Mouse (Mus musculus): ENCODE data around the gene Chn2. TPM values are rescaled to one million over a fixed set of nuclear protein-coding genes. Genes with fewer than 3 reads are reported as not detected.
A peak's percentile ranks its signal among the peaks of the same experiment; 100 is the strongest.
"Not testable (repeated sequence)": the region's sequence is repeated elsewhere in the genome, so short reads cannot be mapped to it uniquely, and the experiment has no call there.

The Chn2 gene
- polyA plus RNA-seq, 1 experiment from 2014 or later: 16.8 TPM

DNA sequence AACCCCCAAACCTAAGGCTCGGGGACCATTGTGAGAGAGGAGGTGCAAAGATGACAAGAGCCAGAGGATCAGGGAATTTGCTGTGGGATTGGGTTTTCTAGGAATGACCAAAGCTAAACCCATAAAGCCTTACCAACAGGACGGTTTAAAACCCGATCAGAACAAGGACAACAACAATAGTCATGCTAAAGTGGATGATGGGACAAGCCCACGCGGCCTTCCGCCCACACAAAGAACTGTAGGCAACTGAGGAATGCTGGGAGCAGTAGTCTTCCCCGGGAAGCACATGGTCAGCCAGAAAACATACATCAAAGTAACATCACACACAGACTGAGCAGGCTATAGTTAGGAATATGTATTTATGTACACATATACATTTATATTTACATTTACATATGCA lies 125.9 kb downstream of the Chn2 start:
- Histone ChIP-seq H3K27me3 (ENCODE audit: insufficient read depth, low read length) (no peaks in the 10 kb centered on the region), H3K36me3 (ENCODE audit: insufficient read depth, low read length) (no peaks in the 10 kb centered on the region), H3K4me2 (ENCODE audit: low read length) (no peak overlapping the region), H3K9ac (ENCODE audit: low read depth, low read length) (no peak overlapping the region), H3K4me3 (replicated peaks; ENCODE audit: low read depth, low read length) (no peak overlapping the region), H3K9me3 (replicated peaks; ENCODE audit: low read length) (no peaks in the 10 kb centered on the region), H3K27ac (no peak overlapping the region), H3K4me1 (replicated peaks; ENCODE audit: insufficient read depth, low read length) (peaks cover 6% of the 10 kb centered on the region)
- ATAC-seq (replicated peaks; ENCODE audit: low FRiP score, low read depth) (no peak), DNase-seq (ENCODE audit: low spot score) (no peak)
- TF ChIP-seq CTCF (IDR thresholded peaks at IDR 0.05; ENCODE audit: low read depth): no peak
- 79% methylated on average over 7 of the region's 7 CpGs for WGBS

DNA sequence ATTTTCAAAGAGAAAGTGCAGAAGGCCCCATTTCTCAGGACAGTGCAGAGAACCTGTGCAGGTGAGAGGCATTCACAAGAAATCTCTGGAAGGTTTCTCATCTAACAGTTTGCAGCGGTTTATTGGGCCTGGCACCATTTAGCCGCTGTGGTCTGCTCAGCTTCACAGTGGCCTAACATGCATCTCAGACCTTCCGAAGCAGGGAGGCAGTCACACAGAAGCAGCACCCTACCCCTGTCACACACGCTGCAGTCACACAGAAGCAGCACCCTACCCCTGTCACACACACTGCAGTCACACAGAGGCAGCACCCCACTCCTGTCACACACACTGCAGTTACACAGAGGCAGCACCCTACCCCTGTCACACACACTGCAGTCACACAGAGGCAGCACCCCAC lies 126.5 kb downstream of the Chn2 start:
- Histone ChIP-seq H3K27me3 (ENCODE audit: insufficient read depth, low read length) (no peaks in the 10 kb centered on the region), H3K9me3 (replicated peaks; ENCODE audit: low read length) (no peaks in the 10 kb centered on the region), H3K4me2 (ENCODE audit: low read length) (no peak overlapping the region), H3K36me3 (ENCODE audit: insufficient read depth, low read length) (no peaks in the 10 kb centered on the region), H3K4me3 (replicated peaks; ENCODE audit: low read depth, low read length) (no peak overlapping the region), H3K4me1 (replicated peaks; ENCODE audit: insufficient read depth, low read length) (peaks cover 6% of the 10 kb centered on the region), H3K9ac (ENCODE audit: low read depth, low read length) (no peak overlapping the region), H3K27ac (no peak overlapping the region)
- ATAC-seq (replicated peaks; ENCODE audit: low FRiP score, low read depth) (no peak), DNase-seq (ENCODE audit: low spot score) (no peak)
- no peak for TF ChIP-seq CTCF (IDR thresholded peaks at IDR 0.05; ENCODE audit: low read depth)
- 88% methylated on average over 4 of the region's 4 CpGs for WGBS

DNA sequence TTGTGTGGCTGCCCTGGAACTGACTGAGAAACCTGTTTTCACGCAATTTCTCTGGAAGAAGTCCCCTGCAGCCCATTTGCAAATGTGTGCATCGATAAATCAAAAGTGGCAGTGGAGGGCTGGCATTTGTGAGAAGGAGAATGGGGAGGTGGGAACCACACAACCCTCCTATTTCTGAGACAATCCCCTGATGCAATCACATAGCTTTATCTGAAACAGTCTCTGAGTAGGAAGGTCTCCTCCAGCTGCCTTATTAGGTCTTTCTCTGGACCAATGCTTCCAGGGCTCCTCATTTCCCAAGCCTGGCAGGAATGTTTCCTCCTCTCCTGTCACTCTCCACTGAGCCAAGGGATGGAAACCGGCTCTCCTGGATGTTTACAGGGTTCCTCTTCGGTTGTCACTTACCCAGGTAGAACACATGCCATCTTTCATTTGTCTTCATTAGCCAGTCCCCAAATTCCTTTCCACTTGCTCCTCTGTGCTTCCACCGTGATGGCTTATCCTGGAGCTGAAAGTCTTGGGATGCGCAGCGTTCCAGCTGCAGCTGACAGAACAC lies 127.7 kb downstream of the Chn2 start:
- H3K27me3 ChIP-seq (ENCODE audit: insufficient read depth, low read length): no peaks in the 10 kb centered on the region
- WGBS: 29% methylated on average over 7 of the region's 7 CpGs
- no peak overlapping the region for H3K9ac ChIP-seq (ENCODE audit: low read depth, low read length)
- peaks cover 13% of the 10 kb centered on the region for H3K4me1 ChIP-seq (replicated peaks; ENCODE audit: insufficient read depth, low read length)
- no peaks in the 10 kb centered on the region for H3K36me3 ChIP-seq (ENCODE audit: insufficient read depth, low read length)
- TF ChIP-seq CTCF (IDR thresholded peaks at IDR 0.05; ENCODE audit: low read depth): no peak
- no peak overlapping the region for H3K4me2 ChIP-seq (ENCODE audit: low read length)
- H3K27ac ChIP-seq: no peak overlapping the region
- ATAC-seq (replicated peaks; ENCODE audit: low FRiP score, low read depth) (peak; percentile 73), DNase-seq (ENCODE audit: low spot score) (peak; percentile 87)
- H3K9me3 ChIP-seq (replicated peaks; ENCODE audit: low read length): no peaks in the 10 kb centered on the region
- H3K4me3 ChIP-seq (replicated peaks; ENCODE audit: low read depth, low read length): no peak overlapping the region

DNA sequence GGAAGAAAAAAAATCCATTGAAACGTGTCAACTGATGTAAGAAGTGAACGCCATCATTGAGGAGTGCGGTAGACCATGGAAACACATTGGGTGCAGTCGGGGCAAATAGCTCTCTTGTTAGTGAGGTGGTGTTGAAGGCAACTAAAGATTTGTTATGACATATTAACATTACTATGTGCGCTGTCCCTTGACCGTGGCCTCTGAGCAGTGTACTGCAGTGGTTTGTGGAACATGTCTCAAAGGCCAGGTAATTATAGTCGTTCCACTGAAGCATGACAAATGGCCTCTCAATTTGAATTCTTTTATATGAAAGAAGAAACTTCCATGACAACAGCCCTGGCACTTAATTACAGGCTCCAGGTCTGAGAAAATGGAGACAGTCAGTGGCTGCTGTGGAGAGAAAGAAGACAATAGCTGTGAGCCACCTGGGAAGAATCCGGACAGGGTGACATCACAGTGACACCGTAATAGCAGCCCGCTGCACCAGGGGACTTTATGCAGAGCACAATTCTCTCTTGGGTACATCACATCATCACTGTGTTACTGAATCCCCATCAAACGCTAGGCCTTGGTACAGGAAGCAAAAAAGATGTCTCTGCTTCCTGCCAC lies 131.0 kb downstream of the Chn2 start:
- Histone ChIP-seq H3K36me3 (ENCODE audit: insufficient read depth, low read length) (no peaks in the 10 kb centered on the region), H3K4me1 (replicated peaks; ENCODE audit: insufficient read depth, low read length) (peaks cover 6% of the 10 kb centered on the region; the same call in 1 of the 2 replicates), H3K9me3 (replicated peaks; ENCODE audit: low read length) (no peaks in the 10 kb centered on the region), H3K9ac (ENCODE audit: low read depth, low read length) (no peak overlapping the region), H3K4me2 (ENCODE audit: low read length) (no peak overlapping the region), H3K4me3 (replicated peaks; ENCODE audit: low read depth, low read length) (no peak overlapping the region), H3K27ac (no peak overlapping the region), H3K27me3 (ENCODE audit: insufficient read depth, low read length) (no peaks in the 10 kb centered on the region)
- no peak for TF ChIP-seq CTCF (IDR thresholded peaks at IDR 0.05; ENCODE audit: low read depth)
- WGBS: 61% methylated on average over 11 of the region's 11 CpGs
- peak; percentile 43 for DNase-seq (ENCODE audit: low spot score)
- peak; percentile 86 for ATAC-seq (replicated peaks; ENCODE audit: low FRiP score, low read depth)

DNA sequence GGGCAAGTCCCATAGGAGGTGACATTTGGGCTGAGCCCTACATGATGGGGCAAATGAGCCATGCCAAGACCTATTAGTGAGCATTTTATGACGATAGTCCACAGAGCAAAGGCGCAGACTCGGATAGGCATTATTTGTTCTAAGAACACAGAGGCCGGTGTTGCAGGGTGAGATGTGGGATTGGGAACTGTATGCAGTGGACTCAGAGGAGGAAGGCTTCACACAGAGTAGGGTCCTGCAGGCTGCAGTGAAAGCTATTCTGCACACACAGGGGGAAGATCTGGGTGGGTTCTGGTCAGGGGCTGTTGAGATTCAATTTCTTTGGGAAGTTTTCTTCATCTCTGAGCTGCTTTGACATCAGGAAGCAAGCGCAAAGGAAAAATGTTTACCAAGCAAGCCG lies 132.0 kb downstream of the Chn2 start:
- 54% methylated on average over 6 of the region's 6 CpGs for WGBS
- DNase-seq (ENCODE audit: low spot score): no peak
- Histone ChIP-seq H3K4me1 (replicated peaks; ENCODE audit: insufficient read depth, low read length) (peaks cover 6% of the 10 kb centered on the region; the same call in 1 of the 2 replicates), H3K4me3 (replicated peaks; ENCODE audit: low read depth, low read length) (no peak overlapping the region), H3K9me3 (replicated peaks; ENCODE audit: low read length) (no peaks in the 10 kb centered on the region), H3K27me3 (ENCODE audit: insufficient read depth, low read length) (no peaks in the 10 kb centered on the region), H3K4me2 (ENCODE audit: low read length) (no peak overlapping the region), H3K9ac (ENCODE audit: low read depth, low read length) (no peak overlapping the region), H3K36me3 (ENCODE audit: insufficient read depth, low read length) (no peaks in the 10 kb centered on the region), H3K27ac (no peak overlapping the region)
- no peak for ATAC-seq (replicated peaks; ENCODE audit: low FRiP score, low read depth)
- TF ChIP-seq CTCF (IDR thresholded peaks at IDR 0.05; ENCODE audit: low read depth): no peak

DNA sequence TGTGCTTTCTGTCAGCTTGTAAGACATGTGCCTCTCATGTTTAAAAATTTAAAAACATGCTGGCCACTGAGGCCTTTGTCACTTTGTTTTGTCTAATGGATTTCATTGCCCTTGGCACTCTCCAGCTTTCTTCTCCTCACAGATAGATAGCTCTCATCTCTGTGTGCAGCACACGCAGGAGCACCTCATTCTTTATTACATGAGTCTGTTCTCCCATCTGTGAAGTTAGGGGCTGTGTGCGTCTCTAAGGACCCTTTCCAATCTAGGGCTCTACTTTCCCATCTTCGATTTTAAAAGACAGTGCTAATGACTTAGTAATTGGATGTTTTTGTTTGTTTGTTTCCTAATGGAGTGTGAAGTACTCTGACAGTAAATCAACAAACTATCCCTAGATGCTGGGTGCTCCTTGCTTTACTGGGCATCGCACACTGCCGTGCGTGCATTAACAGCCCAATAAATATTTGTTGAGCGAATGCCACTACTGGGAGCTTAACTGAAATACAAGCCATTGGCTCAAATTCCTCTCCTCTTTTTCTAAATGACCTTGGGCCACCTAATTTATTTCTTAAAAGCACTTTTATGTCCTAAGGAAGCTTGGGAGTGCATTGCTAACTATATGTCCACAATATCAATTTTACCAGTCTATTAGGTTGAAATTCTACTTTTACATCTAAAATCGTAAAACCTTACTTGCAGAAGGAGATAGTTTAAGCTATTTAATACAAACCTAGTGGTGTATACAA lies 136.3 kb downstream of the Chn2 start:
- Histone ChIP-seq H3K9ac (ENCODE audit: low read depth, low read length) (no peak overlapping the region), H3K4me3 (replicated peaks; ENCODE audit: low read depth, low read length) (no peak overlapping the region), H3K9me3 (replicated peaks; ENCODE audit: low read length) (no peaks in the 10 kb centered on the region), H3K4me1 (replicated peaks; ENCODE audit: insufficient read depth, low read length) (0 out of 2 replicates have a peak, but pooled peaks cover 6% of the 10 kb centered on the region), H3K36me3 (ENCODE audit: insufficient read depth, low read length) (no peaks in the 10 kb centered on the region), H3K27ac (no peak overlapping the region), H3K4me2 (ENCODE audit: low read length) (no peak overlapping the region), H3K27me3 (ENCODE audit: insufficient read depth, low read length) (no peaks in the 10 kb centered on the region)
- 31% methylated on average over 8 of the region's 8 CpGs for WGBS
- DNase-seq (ENCODE audit: low spot score) (peak; percentile 65), ATAC-seq (replicated peaks; ENCODE audit: low FRiP score, low read depth) (no peak)
- no peak for TF ChIP-seq CTCF (IDR thresholded peaks at IDR 0.05; ENCODE audit: low read depth)

DNA sequence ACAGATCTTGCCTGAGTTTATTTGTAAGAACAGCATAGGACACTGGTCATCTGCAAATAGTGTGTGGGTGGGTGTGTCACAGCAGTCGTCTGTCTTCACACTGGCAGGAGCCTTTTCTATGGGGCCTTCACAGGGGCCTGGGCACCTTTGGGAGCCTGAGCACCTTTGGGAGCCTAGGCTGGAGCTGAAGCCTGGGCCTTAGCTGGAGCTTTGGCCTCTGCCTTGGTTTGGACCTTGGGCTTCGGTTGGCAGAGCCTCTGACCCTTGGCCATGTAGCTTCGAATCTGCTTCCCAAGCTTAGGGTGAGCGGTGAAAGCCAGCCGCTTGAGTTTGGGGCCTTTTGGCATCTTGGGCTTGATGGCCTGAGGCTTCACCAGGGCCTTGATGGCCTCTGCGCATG lies 137.7 kb downstream of the Chn2 start:
- H3K36me3 ChIP-seq (ENCODE audit: insufficient read depth, low read length); H3K9ac ChIP-seq (ENCODE audit: low read depth, low read length); H3K4me2 ChIP-seq (ENCODE audit: low read length); H3K4me3 ChIP-seq (replicated peaks; ENCODE audit: low read depth, low read length); H3K9me3 ChIP-seq (replicated peaks; ENCODE audit: low read length); H3K27ac ChIP-seq; DNase-seq (ENCODE audit: low spot score); H3K4me1 ChIP-seq (replicated peaks; ENCODE audit: insufficient read depth, low read length); H3K27me3 ChIP-seq (ENCODE audit: insufficient read depth, low read length); ATAC-seq (replicated peaks; ENCODE audit: low FRiP score, low read depth): not testable (repeated sequence)
- WGBS: 88% methylated on average over 6 of the region's 6 CpGs

All from kidney, postnatal 0 days (tissue).